Mouse (Mus musculus): ENCODE data around the gene Tex13c1.

Tex13c1 gene

DNA sequence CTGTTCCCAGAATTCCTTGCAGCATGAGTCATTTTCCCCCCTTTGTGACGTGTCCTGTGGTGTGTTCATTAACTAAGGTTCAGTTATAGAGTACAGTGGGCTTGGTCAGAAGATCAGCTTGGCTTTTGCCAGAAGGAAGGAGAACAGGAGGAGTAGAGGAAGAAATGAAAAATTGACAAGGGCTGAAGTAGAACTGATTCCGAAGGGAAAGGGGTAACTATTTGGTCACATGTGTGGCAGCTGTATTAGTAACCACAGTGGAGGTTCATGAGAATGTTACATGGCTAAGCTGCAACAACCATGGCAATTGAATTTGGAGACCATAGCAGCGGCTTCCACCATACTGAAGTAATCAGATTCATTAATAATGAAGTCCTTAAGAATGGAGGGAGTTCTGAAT is at the start of gene Tex13c1:
Tex13c1 (plus strand) TSS at position 301 of the 400 bp plus-strand sequence.
- no peak for DNase-seq
